Mouse (Mus musculus): ENCODE data around the gene Med25.

DNA sequence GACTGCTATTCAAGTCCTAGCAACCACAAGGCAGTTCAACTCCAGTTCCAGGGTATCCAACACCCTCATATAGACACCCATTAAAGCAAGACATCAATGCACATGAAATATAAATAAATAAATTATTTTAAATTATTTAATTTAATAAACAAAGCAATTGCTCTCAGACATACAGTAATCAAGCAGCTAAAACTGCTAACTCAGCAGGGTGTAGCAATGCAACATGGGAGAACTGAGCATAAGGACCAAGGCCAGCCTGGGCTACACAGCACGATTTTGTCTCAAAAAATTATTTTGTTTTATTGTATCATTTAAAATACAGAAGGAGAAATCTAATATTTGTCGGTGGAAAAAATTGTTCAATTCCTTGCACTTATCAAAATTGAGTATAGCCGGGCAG, 1.7 kb upstream of the Med25 start:
- TF ChIP-seq EP300 (IDR thresholded peaks at IDR 0.05) (no peak), CTCF (IDR thresholded peaks at IDR 0.05) (no peak)

Measured in lung, postnatal 0 days (tissue).